Mouse (Mus musculus) erythroblast, adult 5-6 weeks (primary cell): ENCODE results near the gene Ptgr1. TPM values are rescaled to one million over a fixed set of nuclear protein-coding genes. Genes with fewer than 3 reads are reported as not detected.

Experiments
- ATAC-seq: replicated peaks from 2 replicates; pipeline ENCODE4 v1.8.0; 2016; ENCODE audit warnings: moderate number of reproducible peaks, mild to moderate bottlenecking, moderate TSS enrichment, inconsistent platforms; ENCODE audit not compliant: poor library complexity, low FRiP score, severe bottlenecking
- total RNA-seq, 2 experiments: library from RNA; stranded (forward) in 1 of 2; stranded (reverse) in 1 of 2; fragments of 150-400 nt in 1 of 2; fragments of 200-764, 138-1000 nt in 1 of 2; gene quantifications; 2 replicates each; pipeline versions ENCODE4 v1.2.3 to v1.2.4; 2015 to 2017; ENCODE audit warnings: low replicate concordance in 2 of 2

Ptgr1 gene
- total RNA-seq (2015; ENCODE audit: low replicate concordance) (14.6 and 25.0 TPM in 2 replicates), total RNA-seq (2017; ENCODE audit: low replicate concordance) (6.0 and 8.3 TPM in 2 replicates)

DNA sequence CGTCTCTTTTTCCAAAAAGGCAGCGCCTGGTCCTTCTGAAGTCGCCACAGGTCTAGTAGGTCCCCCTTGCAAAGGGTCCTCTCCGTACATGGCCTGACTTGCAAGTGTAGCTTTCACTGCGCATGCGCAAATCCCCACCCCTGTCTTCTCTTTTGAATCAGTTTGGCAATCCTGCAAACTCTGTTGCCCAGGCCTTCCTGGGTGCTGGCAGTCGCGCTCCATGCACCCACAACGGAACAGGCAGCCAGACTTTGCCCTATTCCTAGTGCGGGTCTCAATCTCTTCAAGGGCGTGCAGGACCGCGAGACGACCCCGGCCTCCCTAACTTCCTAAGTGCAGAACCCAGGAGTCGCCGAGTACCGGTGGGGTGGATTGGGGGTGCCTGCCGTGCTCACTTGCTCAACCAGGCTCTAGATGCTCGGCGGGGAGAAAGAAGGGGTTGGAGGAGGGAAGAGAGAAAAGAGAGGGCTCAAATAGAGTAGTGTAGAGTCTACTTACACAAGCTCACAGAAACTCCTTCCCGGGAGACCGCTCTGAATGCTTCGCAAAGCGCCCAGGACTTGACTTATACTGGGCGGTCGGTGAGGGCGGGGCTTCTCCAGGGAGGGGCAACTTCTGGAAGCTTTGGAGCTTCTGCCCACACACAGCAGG, at the start of gene Ptgr1:
Ptgr1 (minus strand) TSS at position 580 of the 651 bp plus-strand sequence.
- peak; percentile 69 for ATAC-seq

DNA sequence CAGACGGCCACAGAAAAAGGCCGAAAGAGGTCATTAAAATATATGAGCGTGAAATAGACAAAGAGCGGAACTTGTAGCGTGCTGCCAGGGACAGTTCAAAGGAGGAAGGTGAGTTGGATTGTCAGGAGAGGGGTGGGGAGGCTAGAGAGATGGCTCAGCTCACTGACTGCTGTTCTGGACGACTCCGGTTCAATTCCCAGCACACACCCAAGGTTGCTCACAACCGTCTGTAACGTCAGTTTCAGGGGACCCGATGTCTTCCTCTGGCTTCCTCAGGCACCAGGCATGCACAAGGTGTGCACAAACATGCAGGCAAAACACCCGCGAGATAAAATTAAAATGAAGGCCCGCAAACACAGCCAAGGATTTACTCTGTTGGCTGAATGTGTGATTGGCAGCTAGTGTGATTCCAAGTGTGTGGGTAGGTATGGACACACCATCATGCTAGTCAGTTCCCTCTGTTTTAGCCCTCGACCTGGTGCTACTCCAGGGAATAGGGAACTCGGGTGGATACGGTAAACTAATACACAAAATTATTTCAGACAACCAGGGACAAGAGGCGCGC, 48.9 kb upstream of the Ptgr1 start:
- ATAC-seq, result no peak; the same call in 1 of the 2 replicates

DNA sequence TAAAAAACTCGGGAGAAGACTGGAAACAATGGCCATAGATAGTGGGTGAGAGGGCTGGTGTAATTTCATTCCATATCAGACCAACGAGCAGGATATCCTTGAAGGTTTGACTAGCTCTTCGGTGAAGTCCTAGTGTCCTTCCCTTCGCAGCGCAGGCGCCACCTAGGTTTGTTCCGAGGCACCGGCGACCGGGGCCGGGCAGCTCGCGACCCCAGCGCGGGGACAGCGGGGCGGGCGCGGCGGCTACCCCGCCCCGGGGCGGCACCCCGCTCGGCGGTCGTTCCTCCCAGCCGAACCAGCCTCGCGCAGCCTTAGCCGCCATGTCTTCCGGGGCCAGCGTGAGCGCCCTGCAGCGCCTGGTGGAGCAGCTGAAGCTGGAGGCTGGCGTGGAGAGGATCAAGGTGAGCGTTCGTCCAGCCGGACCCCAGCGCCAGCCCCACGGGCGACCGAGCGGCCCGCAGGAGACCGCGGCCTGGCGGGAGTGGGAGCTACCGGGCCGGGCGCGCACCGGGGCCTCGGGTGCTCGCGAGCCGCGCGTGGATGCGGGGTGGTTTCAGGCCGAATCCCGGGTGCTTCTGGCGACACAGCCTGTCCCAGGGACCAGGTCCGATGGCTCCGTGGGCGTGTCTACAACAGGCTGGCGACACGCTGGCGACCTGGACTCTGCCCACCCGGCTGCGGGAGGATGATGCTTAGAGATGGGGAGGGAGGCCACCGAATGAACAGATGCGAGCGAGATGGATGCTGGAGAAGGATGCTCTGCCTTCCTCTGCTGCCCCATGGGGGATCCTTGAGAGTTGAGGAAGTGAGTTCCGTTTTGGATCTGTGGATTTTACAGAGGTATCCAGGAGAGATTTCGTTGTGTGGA, 48.2 kb upstream of the Ptgr1 start, which contains the start of gene Gng10:
Gng10 (plus strand) TSS at position 171 of the 868 bp plus-strand sequence.
- peak; percentile 53 for ATAC-seq

DNA sequence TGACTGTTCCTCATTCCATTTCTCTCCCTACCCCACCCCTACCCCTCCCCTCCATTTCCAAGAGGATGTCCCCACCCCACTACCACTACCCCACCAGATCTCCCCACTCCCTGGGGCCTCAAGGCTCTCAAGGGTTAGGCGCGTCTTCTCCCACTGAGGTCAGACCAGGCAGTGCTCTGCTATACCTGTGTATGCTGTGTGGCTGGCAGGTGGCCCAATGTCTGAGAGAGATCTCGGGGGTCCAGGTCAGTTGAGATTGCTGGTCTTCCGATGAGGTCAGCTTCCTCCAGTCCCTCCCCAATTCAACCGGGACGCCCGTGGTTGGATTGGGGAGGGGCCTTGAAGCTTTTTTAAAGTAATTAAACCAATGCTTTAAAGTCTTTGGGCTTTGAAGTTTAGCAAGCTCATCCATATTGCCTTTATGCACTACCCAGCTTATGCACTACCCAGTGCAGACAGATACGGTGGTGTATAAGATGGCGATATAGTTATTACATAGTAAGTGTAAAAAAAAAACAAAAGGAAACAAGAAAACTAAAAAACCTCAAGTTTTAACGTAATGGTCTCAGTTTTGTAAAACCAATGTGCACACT, 47.5 kb upstream of the Ptgr1 start:
- ATAC-seq, result no peak

DNA sequence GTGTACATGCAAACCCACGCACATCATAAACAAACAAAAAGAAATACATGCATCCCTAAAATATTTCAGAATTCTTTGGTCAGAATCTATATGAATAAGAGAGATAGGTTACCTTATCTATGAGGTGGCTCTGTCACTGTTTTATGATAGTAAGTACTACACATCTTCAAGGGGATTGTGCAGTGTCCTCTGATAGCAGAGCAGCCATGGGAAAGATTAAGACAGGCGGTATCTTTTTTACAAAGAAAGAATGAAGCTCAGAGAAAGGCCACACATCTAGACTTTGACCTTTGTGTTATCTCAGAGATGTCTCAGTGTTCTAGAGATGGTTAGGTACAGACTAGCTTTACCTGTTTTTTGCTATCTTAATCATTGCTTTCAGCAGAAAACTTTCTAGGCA, 30.0 kb upstream of the Ptgr1 start:
- no peak for ATAC-seq

DNA sequence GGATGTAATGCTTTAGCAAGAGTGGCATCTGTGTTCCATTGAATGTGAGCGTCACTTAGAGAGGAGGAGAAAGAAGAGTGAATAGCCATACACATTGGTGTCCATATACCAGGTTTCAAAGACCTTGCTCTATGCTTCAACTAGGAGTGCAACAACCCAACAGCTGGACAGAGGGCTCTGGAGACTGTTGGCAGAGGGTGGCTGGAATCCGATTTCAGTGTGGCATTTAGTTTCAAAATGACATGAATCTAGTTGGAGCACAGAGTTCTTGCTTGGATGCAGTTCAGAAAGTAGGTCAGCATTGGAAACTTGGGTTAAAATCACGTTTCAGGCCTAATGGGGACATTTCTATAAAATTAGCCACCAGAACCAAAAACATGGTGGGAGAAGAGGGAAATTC, 28.3 kb upstream of the Ptgr1 start:
- no peak for ATAC-seq

DNA sequence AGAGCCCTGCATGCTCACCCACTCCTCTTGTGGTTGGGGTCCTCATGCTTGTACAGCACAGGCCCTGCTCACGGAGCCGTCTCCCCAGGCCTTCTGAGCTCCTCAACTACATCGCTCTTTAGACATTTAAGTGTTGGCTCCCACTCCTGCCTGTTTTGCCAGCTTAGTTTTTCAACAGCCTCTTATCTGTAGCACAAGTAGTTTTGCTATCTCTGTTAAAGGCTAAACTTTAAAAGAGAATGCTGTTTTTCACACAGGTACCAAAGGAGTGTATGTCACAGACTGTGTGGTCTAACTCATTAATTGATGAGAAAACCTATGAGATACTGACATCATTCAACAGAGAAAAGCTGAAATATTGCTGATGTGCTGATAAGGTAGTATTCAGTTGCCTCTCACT, 24.5 kb upstream of the Ptgr1 start:
- no peak for ATAC-seq

DNA sequence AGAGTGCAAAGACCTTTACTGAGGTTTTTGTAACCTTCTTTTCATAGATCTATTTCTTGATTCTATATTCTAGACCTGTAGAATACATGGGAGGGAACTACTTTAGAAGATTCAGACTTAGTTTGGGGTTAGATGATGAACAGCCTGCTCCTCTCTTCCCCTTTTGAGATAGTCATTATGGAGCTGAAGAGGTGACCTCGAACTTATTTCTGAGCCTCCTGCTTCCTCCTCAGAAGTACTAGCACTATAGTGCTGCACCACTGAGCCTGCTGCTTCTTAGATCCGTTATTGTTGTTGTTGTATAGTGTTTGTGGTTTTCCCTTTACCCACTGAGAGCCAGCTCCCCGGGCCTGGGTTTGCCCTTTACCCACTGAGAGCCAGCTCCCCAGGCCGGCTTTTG, 22.8 kb upstream of the Ptgr1 start:
- ATAC-seq, result peak; percentile 13; the same call in 1 of the 2 replicates

DNA sequence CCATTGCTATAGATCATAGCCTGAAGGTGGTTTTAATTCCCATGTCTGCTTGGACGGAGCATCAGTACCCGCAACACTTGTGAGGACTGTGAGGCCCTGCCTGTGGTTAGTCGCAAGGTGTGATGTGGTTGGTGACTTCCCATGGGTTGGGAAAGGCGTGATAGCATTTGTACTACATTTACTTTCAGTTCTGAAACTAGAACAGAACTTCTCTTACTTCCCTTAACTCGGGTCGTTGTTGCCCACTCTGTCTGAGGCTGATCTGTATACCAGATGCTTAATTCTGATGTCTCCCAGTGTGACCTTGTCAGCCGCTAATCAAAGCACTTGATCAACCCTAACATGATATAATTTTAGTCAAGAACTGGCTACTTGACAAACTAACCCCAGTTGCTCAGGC, 22.3 kb upstream of the Ptgr1 start:
- ATAC-seq, result no peak

DNA sequence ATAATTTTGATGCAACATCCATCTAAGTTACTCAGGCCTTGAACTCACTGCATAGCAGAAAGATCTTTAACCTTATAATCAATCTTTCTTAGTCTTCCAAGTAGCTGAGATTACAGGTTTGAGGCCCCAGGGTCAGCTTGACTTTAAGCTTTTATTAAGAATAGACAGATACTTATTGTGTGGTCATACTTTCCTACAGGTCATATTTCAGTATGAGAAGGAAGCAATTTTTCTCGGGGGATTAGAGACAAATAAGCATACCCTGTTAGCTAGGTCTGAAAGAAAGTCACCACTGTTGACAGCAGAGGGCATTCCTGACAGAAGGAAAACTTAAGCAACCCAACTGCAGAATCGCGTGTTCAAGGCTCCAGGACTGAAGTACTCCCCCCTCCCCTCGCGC, 21.1 kb upstream of the Ptgr1 start:
- ATAC-seq, result no peak

DNA sequence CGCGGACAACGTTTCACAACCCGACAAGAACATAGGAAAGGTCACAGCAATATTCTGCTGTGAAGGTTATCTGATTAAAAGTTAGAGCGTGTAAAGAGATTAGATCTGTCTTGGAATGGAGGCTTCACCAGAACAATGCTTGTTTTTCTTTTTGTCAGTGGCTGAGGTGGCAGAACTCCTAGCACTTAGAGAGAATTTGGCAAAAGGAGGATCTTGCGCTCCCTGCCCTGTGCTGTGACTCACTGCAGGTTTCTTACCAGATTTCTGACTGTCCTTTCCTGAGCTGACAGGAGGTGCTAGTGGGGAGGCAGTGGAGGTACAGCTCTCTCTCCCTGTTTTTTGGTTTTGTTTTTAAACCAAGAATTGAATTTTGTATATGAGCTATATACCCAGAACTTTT, 20.1 kb upstream of the Ptgr1 start:
- no peak for ATAC-seq

DNA sequence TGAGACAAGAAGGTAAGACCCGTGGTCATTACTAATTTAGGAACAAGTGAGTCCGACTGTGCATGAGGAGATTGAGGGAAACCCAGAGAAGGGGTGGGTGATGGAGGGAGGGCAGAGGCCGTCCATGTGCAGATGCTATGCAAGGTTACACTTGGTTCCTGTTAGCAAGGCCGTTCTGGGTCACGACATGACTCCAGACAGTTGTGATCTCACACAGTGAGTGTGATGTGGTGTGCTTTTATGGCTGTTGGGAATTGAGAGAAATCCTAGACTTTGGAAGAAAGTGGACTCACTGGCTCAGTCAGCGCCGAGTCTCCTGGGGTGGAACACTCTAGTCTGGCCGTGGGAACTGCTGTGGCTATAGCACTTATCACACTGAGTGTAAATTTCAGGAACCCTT, 19.3 kb upstream of the Ptgr1 start:
- no peak for ATAC-seq

DNA sequence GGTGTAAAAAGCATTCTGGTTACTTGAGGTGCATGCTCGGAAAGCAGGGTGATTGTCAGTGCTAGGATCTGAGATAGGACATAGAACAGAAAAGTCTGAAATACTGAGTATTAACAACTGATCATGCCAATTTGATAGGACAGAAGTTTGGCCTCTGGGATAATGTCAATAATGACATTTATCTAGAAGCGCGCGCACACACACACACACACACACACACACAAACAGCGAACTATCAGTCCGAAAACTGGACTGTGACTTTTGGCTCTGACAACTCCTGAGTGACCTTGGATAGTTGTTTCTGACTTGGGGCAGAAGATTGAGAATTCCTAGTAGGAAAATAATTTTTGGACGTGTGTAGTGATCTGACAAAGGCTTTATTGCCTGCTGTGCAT, 16.9 kb upstream of the Ptgr1 start:
- ATAC-seq, result 0 out of 2 replicates have a peak, but pooled peaks have one; percentile 4

DNA sequence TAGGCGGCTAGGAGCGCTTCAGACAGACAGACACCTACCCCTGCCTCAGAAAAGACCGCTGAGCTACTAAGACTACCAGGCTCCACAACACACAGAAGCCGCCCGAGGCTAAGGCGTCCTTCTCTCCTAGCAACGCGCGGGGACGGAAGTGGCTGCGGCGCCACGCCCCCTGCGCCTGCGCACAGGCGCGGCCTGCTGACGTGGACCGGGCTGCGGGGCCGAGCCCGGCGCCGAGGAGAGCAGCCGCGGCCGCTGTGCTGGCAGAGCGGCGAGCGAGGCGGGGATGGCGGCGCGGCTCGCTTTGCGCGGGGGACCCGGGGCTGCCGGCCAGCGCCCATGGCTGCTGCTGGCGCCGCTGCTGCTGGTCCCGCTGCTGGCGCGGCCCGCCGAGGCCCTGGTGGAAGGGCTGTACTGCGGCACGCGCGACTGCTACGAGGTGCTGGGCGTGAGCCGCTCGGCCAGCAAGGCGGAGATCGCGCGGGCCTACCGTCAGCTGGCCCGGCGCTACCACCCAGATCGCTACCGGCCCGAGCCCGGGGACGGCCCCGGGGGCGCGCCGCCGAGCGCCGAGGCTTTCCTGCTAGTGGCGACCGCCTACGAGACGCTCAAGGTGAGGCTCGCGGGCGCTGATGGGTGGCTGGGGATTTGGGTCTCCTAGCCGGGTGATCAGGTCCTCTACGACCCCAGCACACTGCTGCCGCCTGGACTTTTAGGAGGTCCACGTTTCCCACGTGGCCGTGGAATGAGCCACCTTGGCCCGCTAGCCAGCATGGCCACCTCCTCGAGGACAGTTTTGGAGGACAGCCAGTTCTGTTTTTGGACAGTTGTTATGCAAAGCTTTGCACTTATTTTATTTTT, 16.3 kb upstream of the Ptgr1 start, which contains the start of gene Gm20503:
Gm20503 (plus strand) TSS at position 263 of the 858 bp plus-strand sequence.
- peak; percentile 97 for ATAC-seq

DNA sequence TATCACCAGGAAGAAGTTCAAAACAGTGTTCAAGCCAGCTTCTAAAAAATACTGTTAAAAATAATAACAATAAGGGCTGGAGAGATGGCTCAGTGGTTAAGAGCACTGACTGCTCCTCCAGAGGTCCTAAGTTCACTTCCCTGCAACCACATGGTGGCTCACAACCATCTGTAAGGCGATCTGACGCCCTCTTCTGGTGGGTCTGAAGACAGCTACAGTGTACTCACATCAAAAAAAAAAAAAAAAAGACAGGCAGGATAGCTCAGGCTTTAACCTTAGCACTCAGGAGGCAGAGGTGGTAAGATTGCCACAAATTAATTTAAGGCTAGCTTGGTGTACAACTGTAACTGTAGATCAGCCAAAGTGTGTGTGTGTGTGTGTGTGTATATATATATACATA, 13.7 kb upstream of the Ptgr1 start:
- ATAC-seq, result no peak

DNA sequence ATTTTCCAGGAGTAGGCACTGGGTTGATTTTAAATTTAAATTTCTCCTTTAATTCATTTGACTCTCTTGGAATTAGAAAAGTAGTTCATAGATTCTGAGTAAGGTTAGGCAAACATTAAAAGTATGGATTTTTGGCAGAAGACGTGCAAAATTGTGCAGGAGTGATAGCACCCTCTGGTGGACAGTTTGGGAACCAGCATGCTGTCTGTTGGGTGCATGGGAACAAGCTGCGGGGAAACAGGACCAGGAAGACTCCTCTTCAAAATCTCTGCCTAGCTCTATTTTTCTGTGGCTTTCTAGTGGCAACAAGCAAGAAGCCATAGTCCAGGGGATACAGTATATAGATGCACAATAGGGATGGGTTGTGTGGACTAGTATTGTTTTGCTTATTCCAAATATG, 12.8 kb upstream of the Ptgr1 start:
- 0 out of 2 replicates have a peak, but pooled peaks have one; percentile 48 for ATAC-seq

DNA sequence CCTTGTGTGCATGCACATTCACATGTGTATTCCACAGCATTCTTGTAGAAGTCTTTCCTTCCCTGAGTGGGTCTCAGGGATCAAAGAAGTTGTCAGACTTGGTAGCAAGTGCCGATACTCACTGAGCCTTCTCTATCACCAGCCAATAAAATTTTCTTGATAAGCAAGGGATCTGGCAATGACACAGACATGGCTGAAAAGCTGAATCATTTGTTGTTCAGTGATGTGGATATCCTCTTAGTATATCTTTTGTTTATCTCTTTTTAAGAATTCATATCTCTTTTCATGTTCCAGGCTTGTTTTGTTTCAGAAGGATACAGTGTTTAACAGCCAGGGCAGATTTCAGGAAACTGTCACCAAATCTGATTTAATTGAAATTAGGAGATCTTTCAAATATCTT, 11.8 kb upstream of the Ptgr1 start:
- ATAC-seq, result no peak

DNA sequence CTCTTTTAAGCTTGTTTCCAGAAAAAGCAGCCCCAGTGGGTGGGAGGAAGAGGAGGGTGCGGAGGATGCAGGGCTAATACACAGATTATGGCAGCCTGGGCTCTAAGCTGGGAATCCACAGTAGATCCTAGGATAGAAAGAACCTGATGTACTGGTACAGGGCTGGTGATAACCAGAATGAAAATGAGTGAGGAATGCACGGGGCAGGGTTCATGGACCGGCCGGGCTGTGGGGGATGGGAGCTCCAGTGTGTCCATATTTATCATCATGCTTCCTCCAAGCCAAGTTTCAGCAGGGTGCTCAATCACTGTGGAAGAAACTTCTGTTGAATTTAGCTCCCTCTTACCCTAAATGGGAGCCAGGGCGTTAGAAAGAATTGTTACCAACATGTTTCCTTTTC, 10.2 kb upstream of the Ptgr1 start:
- ATAC-seq, result no peak

DNA sequence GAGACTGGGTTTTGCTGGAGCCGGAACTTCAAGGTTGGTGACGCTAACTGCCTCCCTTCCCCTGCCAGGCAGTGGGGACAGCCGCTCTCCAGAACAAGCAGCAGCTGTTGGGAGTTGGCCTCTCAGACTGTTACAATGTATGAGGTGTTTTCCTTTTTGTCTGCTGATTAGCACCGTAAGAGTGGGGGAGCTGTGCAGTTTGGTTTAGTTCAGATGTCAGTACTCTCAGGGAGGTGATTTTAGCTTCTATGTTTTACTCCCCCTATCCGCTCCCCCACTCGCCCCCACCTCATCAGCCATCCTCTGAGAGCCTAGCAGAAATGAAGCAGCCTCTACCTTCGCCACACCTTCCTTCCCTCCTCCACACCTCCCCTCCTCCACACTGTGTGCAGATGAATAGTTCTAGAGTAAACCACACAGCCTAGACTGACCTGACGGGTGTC, 8.4 kb upstream of the Ptgr1 start:
- no peak for ATAC-seq
